Mouse (Mus musculus) regulatory T cell (primary cell): ENCODE results near the gene Fam208b.

ENCODE experiments used
- in situ Hi-C: fragments of 300-600 bp; cut with MboI, MseI; formaldehyde crosslinking; loops from one replicate; pipeline ENCODE4 v1.15.1; 2025; ENCODE audit warnings: high pct_unique_total_duplicates

The Fam208b gene

GRCm38 (mm10) chr13:3610795-3611438 is at the start of gene Fam208b:
TSS of gene Fam208b (minus strand) at chr13:3611108.
- in situ Hi-C loops = no loop called here

- in situ Hi-C loops = no loop called here
Measured at GRCm38 (mm10) chr13:3659163-3660160, 48.6 kb upstream of the Fam208b start.

GRCm38 (mm10) chr13:3654432-3654831 is 43.5 kb upstream of the Fam208b start:
- in situ Hi-C loops = no loop called here

GRCm38 (mm10) chr13:3650569-3650968 is 39.7 kb upstream of the Fam208b start:
- in situ Hi-C loops = no loop called here

- in situ Hi-C loops = no loop called here
Measured at GRCm38 (mm10) chr13:3646566-3646965, 35.7 kb upstream of the Fam208b start.

- in situ Hi-C loops = no loop called here
Measured at GRCm38 (mm10) chr13:3645919-3646318, 35.0 kb upstream of the Fam208b start.

GRCm38 (mm10) chr13:3644871-3645270 is 34.0 kb upstream of the Fam208b start:
- in situ Hi-C loops = no loop called here

GRCm38 (mm10) chr13:3642538-3642937 is 31.6 kb upstream of the Fam208b start:
- in situ Hi-C loops = no loop called here

GRCm38 (mm10) chr13:3642049-3642448 is 31.1 kb upstream of the Fam208b start:
- in situ Hi-C loops = no loop called here

GRCm38 (mm10) chr13:3636797-3637196 is 25.9 kb upstream of the Fam208b start:
- in situ Hi-C loops = no loop called here

- in situ Hi-C loops = no loop called here
Measured at GRCm38 (mm10) chr13:3635076-3635475, 24.2 kb upstream of the Fam208b start.

- in situ Hi-C loops = no loop called here
Measured at GRCm38 (mm10) chr13:3633895-3634811, 23.2 kb upstream of the Fam208b start, which contains the start of gene Asb13. TSS of gene Asb13 (plus strand) at chr13:3634032.

GRCm38 (mm10) chr13:3633131-3633530 is 22.2 kb upstream of the Fam208b start:
- in situ Hi-C loops = no loop called here

GRCm38 (mm10) chr13:3632551-3632950 is 21.6 kb upstream of the Fam208b start:
- in situ Hi-C loops = no loop called here

- in situ Hi-C loops = no loop called here
Measured at GRCm38 (mm10) chr13:3628102-3628501, 17.2 kb upstream of the Fam208b start.

GRCm38 (mm10) chr13:3627139-3627538 is 16.2 kb upstream of the Fam208b start:
- in situ Hi-C loops = no loop called here

GRCm38 (mm10) chr13:3610118-3610794 is 652 bp downstream of the Fam208b start:
- in situ Hi-C loops = no loop called here

- in situ Hi-C loops = no loop called here
Measured at GRCm38 (mm10) chr13:3609780-3610117, 1.2 kb downstream of the Fam208b start.

- in situ Hi-C loops = loop anchor here (10.0 kb wide), 1 partner anchor 51 kb away; no protein-coding TSS in a partner anchor
Measured at GRCm38 (mm10) chr13:3596232-3596631, 14.7 kb downstream of the Fam208b start.

GRCm38 (mm10) chr13:3594311-3594710 is 16.6 kb downstream of the Fam208b start:
- in situ Hi-C loops = loop anchor here (10.0 kb wide), 1 partner anchor 50 kb away; no protein-coding TSS in a partner anchor

- in situ Hi-C loops = loop anchor here (10.0 kb wide), 1 partner anchor 46 kb away; no protein-coding TSS in a partner anchor
Measured at GRCm38 (mm10) chr13:3590789-3591188, 20.1 kb downstream of the Fam208b start.
